In genomic region chr10:31229078-31229477, GRCm38 (mm10) we compare ENCODE assay signal across 20 mouse cellular contexts.
DNase-seq lines count a peak whose midpoint lies in the region; ATAC-seq and TF ChIP-seq lines count a peak whose summit lies in the region.
"Had no signal": no experiment of that assay in that cellular context is flagged by ENCODE, and none has a peak within 500 bp of the region (broad histone marks: within the 10 kb centered on the region; RNA-seq: fewer than 3 reads in every experiment).

No protein-coding gene starts in this region.

- TF ChIP-seq CTCF in heart, adult 2 months (IDR thresholded peaks at IDR 0.05): peak; percentile 25

- no peak overlapping the region for H3K4me3 ChIP-seq in heart, adult 2 months
- H3K4me3 ChIP-seq in heart, embryonic 13.5 days: no peak overlapping the region
- H3K4me3 ChIP-seq in heart, embryonic 15.5 days: no peak overlapping the region
- H3K4me3 ChIP-seq: forebrain, embryonic 13.5 days; gastrocnemius, adult 2 months; hindbrain, embryonic 13.5 days had no signal

- H3K36me3 ChIP-seq in heart, adult 2 months (ENCODE audit: control insufficient read depth, insufficient read depth, low read length): no peaks in the 10 kb centered on the region
- H3K36me3 ChIP-seq in heart, embryonic 13.5 days: no peaks in the 10 kb centered on the region
- no peaks in the 10 kb centered on the region for H3K36me3 ChIP-seq in heart, embryonic 15.5 days
- H3K36me3 ChIP-seq: hindbrain, embryonic 13.5 days had no signal

- no peak for TF ChIP-seq EP300 in heart, adult 2 months (IDR thresholded peaks at IDR 0.05; ENCODE audit: insufficient read depth, low read depth, low read length)

- H3K4me1 ChIP-seq in heart, adult 2 months (ENCODE audit: control insufficient read depth, insufficient read depth, low read length): peaks cover 1% of the 10 kb centered on the region; the same call in 1 of the 2 replicates
- peaks cover 17% of the 10 kb centered on the region for H3K4me1 ChIP-seq in heart, embryonic 13.5 days
- H3K4me1 ChIP-seq in heart, embryonic 15.5 days (replicated peaks): peaks cover 6% of the 10 kb centered on the region
- H3K4me1 ChIP-seq: forebrain, embryonic 13.5 days; hindbrain, embryonic 13.5 days had no signal

- no peaks in the 10 kb centered on the region for H3K27me3 ChIP-seq in heart, adult 2 months (ENCODE audit: control insufficient read depth, insufficient read depth, low read length)
- H3K27me3 ChIP-seq in heart, embryonic 13.5 days (replicated peaks): peaks cover 15% of the 10 kb centered on the region; the same call in 1 of the 2 replicates
- no peaks in the 10 kb centered on the region for H3K27me3 ChIP-seq in heart, embryonic 15.5 days
- H3K27me3 ChIP-seq: CH12.LX; forebrain, embryonic 13.5 days; hindbrain, embryonic 13.5 days had no signal

- H3K27ac ChIP-seq in heart, adult 2 months: no peak overlapping the region
- H3K27ac ChIP-seq in heart, embryonic 13.5 days (replicated peaks): peak overlapping the region; percentile 68; the same call in 1 of the 2 replicates
- peak overlapping the region; percentile 73 for H3K27ac ChIP-seq in heart, embryonic 15.5 days
- H3K27ac ChIP-seq: forebrain, embryonic 13.5 days; gastrocnemius, adult 2 months; hindbrain, embryonic 13.5 days; hindbrain, postnatal 0 days had no signal

- DNase-seq in heart, adult 2 months: no peak
- DNase-seq in heart, postnatal 25 days (ENCODE audit: low spot score): no peak
- peak; percentile 62 for DNase-seq in heart, postnatal 4 days
- no peak for DNase-seq in left cerebral cortex, adult 9 months (ENCODE audit: low spot score in 2 of 2)
- DNase-seq: adrenal gland, postnatal 14 days; cerebellum, adult 11-12 months; cerebellum, adult 9-10 months; cerebellum, postnatal 25 days; gastrocnemius, adult 2 months; gastrocnemius, postnatal 25 days; kidney, adult 11 months; kidney, adult 9 months had no signal

- no peak overlapping the region for H3K4me2 ChIP-seq in heart, embryonic 13.5 days
- no peak overlapping the region for H3K4me2 ChIP-seq in heart, embryonic 15.5 days
- H3K4me2 ChIP-seq: forebrain, embryonic 13.5 days; hindbrain, embryonic 13.5 days had no signal

- WGBS in heart, adult 2 months: 53% methylated on average over 3 of the region's 3 CpGs
- 25% methylated on average over 3 of the region's 3 CpGs for WGBS in heart, embryonic 13.5 days
- 26% methylated on average over 3 of the region's 3 CpGs for WGBS in heart, embryonic 15.5 days

- no peak overlapping the region for H3K9ac ChIP-seq in heart, adult 2 months (ENCODE audit: low read depth, low read length)
- no peak overlapping the region for H3K9ac ChIP-seq in heart, embryonic 13.5 days
- no peak overlapping the region for H3K9ac ChIP-seq in heart, embryonic 15.5 days
- H3K9ac ChIP-seq: forebrain, embryonic 13.5 days; hindbrain, embryonic 13.5 days had no signal

- ATAC-seq in heart, embryonic 13.5 days (ENCODE audit: extremely low read depth, insufficient number of reproducible peaks, low FRiP score, low TSS enrichment): peak; percentile 83
- ATAC-seq in heart, embryonic 15.5 days (replicated peaks; ENCODE audit: insufficient number of reproducible peaks, insufficient read depth, low FRiP score, low read depth): peak; percentile 95
- ATAC-seq: activated CD4-positive, CD25-positive, alpha-beta regulatory T cell, adult 4 months; forebrain, embryonic 13.5 days; hindbrain, postnatal 0 days; Patski had no signal

- peaks cover 3% of the 10 kb centered on the region; the same call in 1 of the 2 replicates for H3K9me3 ChIP-seq in heart, embryonic 13.5 days
- H3K9me3 ChIP-seq in heart, embryonic 15.5 days (replicated peaks): no peaks in the 10 kb centered on the region
- H3K9me3 ChIP-seq: forebrain, embryonic 13.5 days; hindbrain, embryonic 13.5 days had no signal

- no peaks in the 10 kb centered on the region for H3K79me2 ChIP-seq in heart, adult 2 months (replicated peaks; ENCODE audit: control insufficient read depth, insufficient read depth, low read length)

- intact Hi-C loops in heart, adult 2 months (cut with DNase I): no loop called here
- intact Hi-C loops in heart, postnatal 25 days (cut with DNase I): no loop called here

- no peak for TF ChIP-seq POLR2A in heart, adult 2 months (IDR thresholded peaks at IDR 0.05; ENCODE audit: insufficient read depth, low read depth, low read length)
